Mouse (Mus musculus) testis, adult 2 months (tissue): ENCODE measurements around the gene Gm20388. TPM values are rescaled to one million over a fixed set of nuclear protein-coding genes. Genes with fewer than 3 reads are reported as not detected.

ENCODE experiments used
- H3K27ac ChIP-seq: fragments of 200-500 bp; 2 replicates; pipeline ENCODE4 v1.5.1; 2012; ENCODE audit warnings: low read depth, low read length; ENCODE audit not compliant: control insufficient read depth, insufficient read depth
- H3K27me3 ChIP-seq: fragments of 200-500 bp; 2 replicates; pipeline ENCODE4 v1.6.1; 2012; ENCODE audit warnings: mild to moderate bottlenecking, low read length, moderate library complexity; ENCODE audit not compliant: control insufficient read depth, insufficient read depth
- H3K36me3 ChIP-seq: fragments of 200-500 bp; 2 replicates; pipeline ENCODE4 v1.6.1; 2012; ENCODE audit warnings: mild to moderate bottlenecking, low read length; ENCODE audit not compliant: control insufficient read depth, insufficient read depth
- H3K4me1 ChIP-seq: fragments of 200-500 bp; 2 replicates; pipeline ENCODE4 v1.6.1; 2012; ENCODE audit warnings: low read length; ENCODE audit not compliant: control insufficient read depth, insufficient read depth
- H3K4me3 ChIP-seq: fragments of 200-500 bp; 2 replicates; pipeline ENCODE4 v1.5.1; 2012; ENCODE audit warnings: low read depth, mild to moderate bottlenecking, low read length, moderate library complexity, mixed read lengths; ENCODE audit not compliant: control insufficient read depth
- CTCF ChIP-seq: fragments of 200-500 bp; IDR thresholded peaks from 2 replicates; pipeline ENCODE4 v1.5.1; 2012; ENCODE audit warnings: low read depth, mild to moderate bottlenecking, inconsistent platforms, low read length, moderate library complexity; ENCODE audit not compliant: control insufficient read depth, insufficient read depth, insufficient replicate concordance
- POLR2A ChIP-seq: fragments of 200-500 bp; IDR thresholded peaks from 2 replicates; pipeline ENCODE4 v1.6.1; 2012; ENCODE audit warnings: low read depth, mild to moderate bottlenecking, inconsistent platforms, low read length, moderate library complexity; ENCODE audit not compliant: control insufficient read depth
- polyA plus RNA-seq: library from polyadenylated mRNA; depleted of rRNA; stranded (reverse); fragments of >200 nt; gene quantifications from 2 replicates; pipeline ENCODE4 v1.2.3, GENCODE M21; 2012

Gene Gm20388
- polyA plus RNA-seq, 1 experiment, result 5.6 TPM

DNA sequence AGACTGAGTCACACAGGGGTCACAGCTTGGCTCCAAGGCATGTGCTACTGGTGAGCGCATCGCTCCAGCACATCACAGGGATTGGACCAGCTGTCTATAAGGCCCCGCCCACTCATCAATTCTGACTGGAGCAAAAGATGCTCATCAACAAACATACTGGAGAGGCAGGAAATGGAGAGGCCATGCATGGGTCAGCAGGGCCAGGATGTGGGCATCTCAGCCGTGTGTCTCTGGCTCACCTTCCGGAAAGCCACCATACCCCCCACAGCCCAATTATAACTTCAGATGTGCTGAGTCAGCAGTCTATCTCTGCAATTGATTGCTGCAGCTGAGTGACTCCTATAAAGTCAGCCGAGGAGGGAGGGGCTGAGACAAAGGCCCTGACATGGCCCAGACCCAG lies 1657.7 kb downstream of the Gm20388 start:
- Histone ChIP-seq H3K27me3 (no peaks in the 10 kb centered on the region), H3K4me3 (no peak overlapping the region), H3K4me1 (peaks cover 4% of the 10 kb centered on the region), H3K36me3 (no peaks in the 10 kb centered on the region), H3K27ac (no peak overlapping the region)
- TF ChIP-seq POLR2A (no peak), CTCF (no peak)

DNA sequence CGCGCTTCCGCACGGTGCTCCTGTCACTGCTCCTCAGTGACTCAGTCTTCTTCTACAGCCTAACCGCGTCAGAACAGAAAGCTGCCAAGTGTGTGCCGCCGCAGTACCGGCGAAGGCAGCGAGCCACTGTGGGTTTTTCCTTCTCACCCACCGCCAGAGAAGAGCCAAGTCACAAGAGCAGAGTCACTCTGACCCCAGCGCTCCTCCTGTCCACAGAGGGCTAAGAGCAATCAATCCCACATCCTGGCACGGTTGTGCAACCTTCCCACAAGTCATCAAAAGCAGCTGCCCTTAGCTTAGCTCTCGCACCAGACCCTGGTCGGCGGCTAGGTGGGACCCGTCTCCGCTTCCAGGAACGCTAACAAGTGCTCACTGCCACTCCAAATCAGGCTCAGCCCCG lies 1659.7 kb downstream of the Gm20388 start:
- H3K4me3 ChIP-seq, result no peak overlapping the region; the same call in 1 of the 2 replicates

DNA sequence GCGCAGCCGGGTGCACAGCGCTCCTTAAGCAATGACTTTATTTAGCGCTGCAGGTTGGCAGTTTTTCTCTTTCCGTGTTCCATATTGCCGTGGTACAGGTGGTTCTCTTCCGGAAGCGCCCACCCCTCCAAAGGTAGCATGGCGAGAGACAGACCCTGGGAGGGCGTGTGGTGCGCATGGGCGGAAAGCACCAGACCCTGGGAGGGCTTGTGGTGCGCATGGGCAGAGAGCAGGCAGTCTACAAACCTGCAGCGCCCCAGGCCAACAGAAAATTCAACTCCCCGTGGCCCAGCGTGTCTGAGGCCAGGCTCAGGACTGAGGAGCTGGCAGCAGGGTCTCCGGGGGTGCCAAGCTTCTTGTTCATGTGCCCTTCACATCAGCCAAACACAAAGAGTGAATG lies 1660.2 kb downstream of the Gm20388 start:
- peaks cover 2% of the 10 kb centered on the region for H3K4me1 ChIP-seq
- no peak overlapping the region for H3K27ac ChIP-seq
- H3K4me3 ChIP-seq, result no peak overlapping the region; the same call in 1 of the 2 replicates
- TF ChIP-seq POLR2A (no peak), CTCF (no peak)
- H3K27me3 ChIP-seq, result no peaks in the 10 kb centered on the region
- no peaks in the 10 kb centered on the region for H3K36me3 ChIP-seq

More for the DNA sequence above, 1659.7 kb downstream of the Gm20388 start:
- Histone ChIP-seq H3K36me3 (no peaks in the 10 kb centered on the region), H3K4me1 (peaks cover 2% of the 10 kb centered on the region), H3K27me3 (no peaks in the 10 kb centered on the region), H3K27ac (no peak overlapping the region)
- TF ChIP-seq POLR2A (no peak), CTCF (no peak)

DNA sequence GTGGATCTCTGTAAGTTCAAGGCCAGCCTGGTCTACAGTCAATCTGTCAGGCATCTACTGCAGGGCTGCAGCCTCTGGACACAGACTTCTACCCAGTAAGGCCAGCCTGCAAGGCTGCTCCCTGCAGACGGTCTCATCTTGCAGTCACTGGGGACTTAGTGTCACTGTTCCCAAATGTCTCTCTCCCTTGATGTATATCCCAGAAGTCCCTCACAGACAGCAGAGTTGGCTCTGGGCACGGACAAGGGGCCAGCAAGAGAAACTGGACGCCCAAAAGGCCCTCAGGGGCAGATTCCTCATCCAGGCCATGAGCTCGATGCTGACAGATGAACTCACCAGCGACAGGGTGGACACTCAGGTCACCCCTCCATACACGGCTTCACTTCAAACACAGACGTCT lies 1661.5 kb downstream of the Gm20388 start:
- TF ChIP-seq CTCF, result no peak
- no peak for TF ChIP-seq POLR2A

DNA sequence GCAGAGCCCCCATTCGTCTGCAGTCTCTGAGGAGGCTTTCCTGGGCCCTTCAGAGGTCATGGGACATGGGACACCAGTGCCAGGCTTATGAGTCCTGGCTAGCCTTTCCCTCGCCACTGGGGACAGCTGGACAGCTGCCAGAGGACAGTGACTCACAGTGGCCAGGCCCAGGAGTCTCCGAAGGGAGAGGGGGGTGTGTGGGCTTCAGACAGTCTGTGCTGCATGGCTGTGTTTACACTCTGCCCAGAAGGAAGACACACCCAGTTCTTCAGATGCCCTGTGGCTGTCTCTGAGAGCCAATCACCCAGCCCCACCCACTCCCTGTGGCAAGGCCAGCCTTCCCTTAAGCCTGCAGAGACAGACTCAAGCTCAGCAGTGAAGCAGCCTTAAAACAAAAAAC lies 1662.6 kb downstream of the Gm20388 start:
- no peaks in the 10 kb centered on the region for H3K36me3 ChIP-seq
- H3K4me1 ChIP-seq, result peaks cover 10% of the 10 kb centered on the region
- no peak overlapping the region for H3K4me3 ChIP-seq
- H3K27me3 ChIP-seq, result no peaks in the 10 kb centered on the region
- TF ChIP-seq CTCF (no peak), POLR2A (no peak)
- no peak overlapping the region for H3K27ac ChIP-seq

More for the DNA sequence above, 1661.5 kb downstream of the Gm20388 start:
- Histone ChIP-seq H3K4me1 (peaks cover 2% of the 10 kb centered on the region), H3K4me3 (no peak overlapping the region), H3K36me3 (no peaks in the 10 kb centered on the region), H3K27me3 (no peaks in the 10 kb centered on the region), H3K27ac (no peak overlapping the region)

DNA sequence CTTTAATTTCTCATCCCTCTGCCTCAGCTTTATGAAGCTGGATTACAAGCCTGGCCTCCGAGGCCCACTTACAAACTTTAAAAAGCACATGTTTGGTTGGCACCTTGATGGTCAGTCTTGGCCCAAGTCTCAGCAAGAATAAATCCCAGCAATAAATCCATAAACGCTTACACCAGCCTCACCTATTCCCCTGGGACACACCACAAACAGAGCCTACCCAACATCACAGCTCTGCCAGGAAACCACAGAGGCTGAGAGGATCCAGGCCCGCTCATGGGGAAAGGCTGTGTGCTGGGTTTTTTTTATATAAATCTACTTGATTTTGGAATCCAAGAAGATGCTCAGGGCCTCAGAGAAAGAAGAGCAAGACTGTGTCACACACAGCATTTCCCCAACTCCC lies 1665.0 kb downstream of the Gm20388 start:
- peaks cover 14% of the 10 kb centered on the region for H3K4me1 ChIP-seq
- no peak overlapping the region for H3K27ac ChIP-seq
- H3K27me3 ChIP-seq, result no peaks in the 10 kb centered on the region

DNA sequence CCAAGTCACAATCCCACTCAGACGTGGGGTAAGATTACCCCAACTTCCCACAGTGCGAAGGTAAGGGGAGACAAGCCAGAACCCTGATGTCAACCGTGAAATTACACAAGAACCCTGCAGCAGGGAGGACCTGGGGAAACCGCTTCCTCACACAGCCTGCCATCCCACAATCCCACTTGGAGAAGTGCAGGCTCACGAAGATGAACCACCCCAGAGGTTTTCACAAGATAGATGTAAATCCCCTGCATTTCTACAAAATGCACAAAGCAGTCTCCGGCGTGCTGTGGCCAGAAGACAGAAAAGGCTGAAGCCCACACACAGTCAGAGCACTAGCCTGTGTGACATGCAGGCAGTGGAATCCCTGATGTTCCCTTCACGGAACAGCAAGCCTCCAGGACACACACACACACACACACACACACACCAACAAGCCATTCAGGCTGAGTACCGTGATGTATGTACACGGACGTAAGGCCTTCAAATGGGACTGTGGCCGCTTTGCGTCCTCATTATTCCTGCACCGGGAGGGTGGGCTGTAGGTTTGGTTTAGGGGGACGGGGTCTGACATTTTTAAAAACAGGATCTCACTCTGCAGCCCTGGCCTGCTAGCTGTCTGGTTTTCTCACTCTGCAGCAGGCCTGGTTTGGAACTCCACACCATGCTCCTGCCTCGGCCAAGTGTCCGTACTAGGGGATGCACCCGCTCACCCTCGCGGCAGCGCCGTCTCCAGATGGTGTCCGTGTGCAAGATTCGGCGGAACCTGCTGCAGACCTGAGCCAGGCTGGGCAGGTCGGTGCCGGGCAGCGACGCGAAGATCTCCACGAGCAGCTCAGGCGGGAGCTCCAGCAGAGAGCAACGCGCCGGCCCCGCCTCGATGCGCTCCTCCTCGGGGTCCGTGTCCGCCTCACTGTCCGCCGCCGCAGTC lies 1667.4 kb downstream of the Gm20388 start:
- H3K27me3 ChIP-seq, result no peaks in the 10 kb centered on the region
- peak overlapping the region; percentile 98 for H3K4me3 ChIP-seq
- peaks cover 14% of the 10 kb centered on the region for H3K4me1 ChIP-seq
- H3K27ac ChIP-seq, result peak overlapping the region; percentile 60
- TF ChIP-seq CTCF (no peak), POLR2A (no peak; the same call in 1 of the 2 replicates)
- H3K36me3 ChIP-seq, result no peaks in the 10 kb centered on the region

More for the DNA sequence above, 1665.0 kb downstream of the Gm20388 start:
- Histone ChIP-seq H3K36me3 (no peaks in the 10 kb centered on the region), H3K4me3 (no peak overlapping the region)
- TF ChIP-seq POLR2A (no peak), CTCF (no peak)
